Mouse (Mus musculus) midbrain, embryonic 11.5 days (tissue): ENCODE measurements at regions not wholly inside any gene's neighbourhood (a gene's known extent, or its start where the extent isn't known, plus 50 kb on each side); places are given as distances from the start of the nearest gene placed in this dataset.

Source experiments
- ATAC-seq: fragments of 200-750 bp; cut with Nextera tagmentation; 2 replicates; pipeline ENCODE4 v1.8.0; 2017; ENCODE audit warnings: moderate TSS enrichment, moderate library complexity; ENCODE audit not compliant: low FRiP score
- DNase-seq: peaks from one replicate; pipeline ENCODE4 v3.0.0; 2015; ENCODE audit warnings: low spot score; ENCODE audit errors: missing footprints
- H3K27ac ChIP-seq: fragments of 300-500 bp; sonication (generic); 2 replicates; pipeline ENCODE4 v1.5.1; 2014; ENCODE audit warnings: low read depth, low read length
- H3K27me3 ChIP-seq: fragments of 300-500 bp; sonication (generic); 2 replicates; pipeline ENCODE4 v1.6.1; 2014; ENCODE audit warnings: mild to moderate bottlenecking, low read length, moderate library complexity, mixed read lengths; ENCODE audit not compliant: control insufficient read depth, insufficient read depth
- H3K36me3 ChIP-seq: fragments of 300-500 bp; sonication (generic); 2 replicates; pipeline ENCODE4 v1.6.1; 2014; ENCODE audit warnings: mild to moderate bottlenecking, low read length, moderate library complexity, mixed read lengths; ENCODE audit not compliant: control insufficient read depth, insufficient read depth
- H3K4me1 ChIP-seq: fragments of 300-500 bp; sonication (generic); 2 replicates; pipeline ENCODE4 v1.6.1; 2014; ENCODE audit warnings: low read length; ENCODE audit not compliant: control insufficient read depth, insufficient read depth
- H3K4me2 ChIP-seq: fragments of 300-500 bp; sonication (generic); 2 replicates; pipeline ENCODE4 v1.6.1; 2014; ENCODE audit warnings: mild to moderate bottlenecking, moderate library complexity
- H3K4me3 ChIP-seq: fragments of 300-500 bp; sonication (generic); 2 replicates; pipeline ENCODE4 v1.5.1; 2014; ENCODE audit warnings: low read depth, low read length
- H3K9ac ChIP-seq: fragments of 300-500 bp; sonication (generic); 2 replicates; pipeline ENCODE4 v1.6.1; 2014; ENCODE audit warnings: low read length
- H3K9me3 ChIP-seq: fragments of 300-500 bp; sonication (generic); 2 replicates; pipeline ENCODE4 v1.6.1; 2016; ENCODE audit warnings: low read length; ENCODE audit not compliant: control insufficient read depth
- WGBS: fragments of 180-500 bp; shearing (Covaris S2); extraction: QIAGEN DNeasy Blood & Tissue Kit; methylation state at CpG from one replicate; pipeline ENCODE4 v1.1.7; 2014; 5-methylcytosine and 5-hydroxymethylcytosine counted together

DNA sequence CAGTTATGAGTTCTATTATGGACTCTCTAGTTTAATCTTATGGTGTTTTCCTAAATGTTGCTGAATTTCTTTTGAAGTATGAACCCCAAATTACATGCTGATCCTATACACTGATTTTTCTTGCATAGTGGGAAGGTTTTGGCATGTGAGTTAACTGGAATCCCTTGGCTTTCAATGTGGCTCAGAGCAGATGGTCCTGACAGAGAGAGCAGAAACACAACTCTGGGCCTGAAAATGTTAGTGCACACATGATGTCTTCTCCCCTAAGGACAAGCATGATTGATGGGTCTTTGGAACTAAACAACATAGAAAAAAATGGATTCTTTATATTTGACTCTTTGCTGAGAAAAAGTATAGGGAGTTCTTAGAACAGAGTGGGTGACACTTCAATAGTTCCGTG is 570.7 kb upstream of the Epha7 start:
- no peak for DNase-seq
- WGBS: 90% methylated on average over 1 of the region's 1 CpGs
- H3K9me3 ChIP-seq: no peaks in the 10 kb centered on the region

More for the DNA sequence above, 570.7 kb upstream of the Epha7 start:
- Histone ChIP-seq H3K9ac (no peak overlapping the region), H3K4me1 (no peaks in the 10 kb centered on the region), H3K4me2 (no peak overlapping the region), H3K27me3 (no peaks in the 10 kb centered on the region), H3K27ac (no peak overlapping the region), H3K4me3 (no peak overlapping the region), H3K36me3 (no peaks in the 10 kb centered on the region)
- no peak for ATAC-seq
